Mouse (Mus musculus) testis, postnatal 10 days (tissue): ENCODE results near the gene Tns1.

Experiments
- DNase-seq: peaks from one replicate; pipeline ENCODE4 v3.0.0; 2021; ENCODE audit warnings: low spot score

Gene Tns1

DNA sequence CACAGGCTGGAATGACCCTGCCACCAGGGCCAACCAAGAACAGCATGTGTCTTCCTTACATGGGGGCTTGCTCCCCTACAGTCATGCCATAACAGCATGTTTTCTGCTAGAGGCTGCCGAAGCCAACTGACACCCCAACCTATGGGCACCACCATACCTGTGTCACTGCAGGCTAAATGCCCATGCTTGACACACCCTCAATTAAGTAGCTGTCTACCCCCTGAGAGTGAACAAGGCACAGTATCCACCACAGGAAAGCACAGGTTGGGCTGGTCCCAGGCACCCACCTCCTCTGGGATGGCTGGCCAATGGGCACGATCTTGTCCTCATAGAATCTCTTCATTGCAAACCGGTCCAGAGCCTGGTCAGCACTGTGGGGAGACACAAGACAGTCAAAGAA lies 134.2 kb downstream of the Tns1 start:
- DNase-seq = no peak

DNA sequence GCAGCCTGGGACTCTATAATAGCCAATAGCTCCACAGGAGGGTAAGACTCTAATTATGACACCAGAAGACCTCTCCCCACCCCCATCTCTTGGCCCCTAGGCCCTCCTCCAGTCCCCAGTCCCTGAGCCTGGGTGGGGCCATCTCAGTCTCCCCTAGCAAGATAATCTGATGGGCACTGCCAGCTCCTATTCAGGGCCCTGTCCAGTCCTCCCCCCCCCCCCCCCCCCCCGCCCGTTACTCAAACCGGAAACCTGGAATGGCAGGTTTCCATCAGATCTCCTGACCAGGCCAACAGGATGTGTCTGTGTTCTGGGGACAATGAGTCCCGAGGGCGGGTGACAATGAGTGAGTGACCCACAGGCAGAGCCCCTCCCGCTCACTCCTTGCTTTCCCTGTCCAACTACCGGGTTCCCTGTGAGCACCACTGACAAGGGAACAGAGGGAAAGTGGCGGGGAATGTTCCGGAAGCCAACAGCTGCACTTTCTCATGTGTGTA lies 136.5 kb downstream of the Tns1 start:
- peak; percentile 40 for DNase-seq

DNA sequence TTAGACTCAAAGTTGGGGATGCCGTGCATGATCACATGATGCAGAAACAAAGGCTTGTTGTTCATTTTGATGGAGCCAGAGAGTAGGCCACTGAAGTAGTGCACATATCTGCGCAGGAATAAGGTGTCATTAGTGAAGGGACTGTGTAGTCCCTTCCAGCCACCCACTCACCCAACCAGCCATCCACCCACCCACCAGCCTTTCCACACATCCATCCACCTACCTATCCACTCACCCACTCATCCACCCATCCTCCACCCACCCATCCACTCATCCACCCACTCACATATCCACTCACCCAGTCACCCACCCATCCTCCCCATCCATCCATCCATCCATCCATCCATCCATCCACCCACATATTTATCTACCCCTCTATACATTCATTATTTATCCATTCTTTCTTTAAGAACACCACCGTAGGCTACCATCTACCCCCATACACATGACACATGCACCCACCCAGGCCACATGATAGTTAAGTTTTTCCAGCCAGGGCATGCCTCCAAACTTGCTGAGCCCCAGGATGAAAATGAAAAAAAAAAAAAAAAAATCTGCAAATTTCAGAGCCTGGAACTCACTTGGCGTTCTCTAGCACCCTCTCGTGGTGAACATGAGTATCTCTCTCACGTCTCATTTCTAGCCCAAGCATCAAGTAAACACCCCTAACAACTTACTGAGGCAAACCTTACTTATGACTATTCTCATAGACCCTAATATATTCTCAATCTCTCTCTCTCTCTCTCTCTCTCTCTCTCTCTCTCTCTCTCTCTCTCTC lies 137.8 kb downstream of the Tns1 start:
- DNase-seq = no peak

DNA sequence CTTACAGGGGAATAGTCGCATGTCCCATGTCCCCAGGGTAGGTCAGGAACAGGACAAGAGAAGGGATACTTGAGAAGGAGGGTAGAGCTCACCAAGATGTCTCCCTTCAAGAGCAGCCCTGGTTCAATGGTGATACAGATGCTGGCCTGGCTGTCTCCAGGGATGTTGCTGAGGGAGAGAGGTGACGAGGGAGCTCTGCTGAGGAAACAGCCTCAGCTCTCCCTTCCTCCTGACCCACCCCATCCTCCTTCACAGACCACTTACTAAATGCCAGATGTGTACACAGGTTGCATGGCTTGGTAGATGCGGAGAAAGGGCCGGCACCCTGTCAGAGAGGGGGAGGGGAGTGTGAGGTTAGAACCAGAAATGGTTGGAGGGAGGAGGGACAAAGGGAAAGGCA lies 138.6 kb downstream of the Tns1 start:
- no peak for DNase-seq

DNA sequence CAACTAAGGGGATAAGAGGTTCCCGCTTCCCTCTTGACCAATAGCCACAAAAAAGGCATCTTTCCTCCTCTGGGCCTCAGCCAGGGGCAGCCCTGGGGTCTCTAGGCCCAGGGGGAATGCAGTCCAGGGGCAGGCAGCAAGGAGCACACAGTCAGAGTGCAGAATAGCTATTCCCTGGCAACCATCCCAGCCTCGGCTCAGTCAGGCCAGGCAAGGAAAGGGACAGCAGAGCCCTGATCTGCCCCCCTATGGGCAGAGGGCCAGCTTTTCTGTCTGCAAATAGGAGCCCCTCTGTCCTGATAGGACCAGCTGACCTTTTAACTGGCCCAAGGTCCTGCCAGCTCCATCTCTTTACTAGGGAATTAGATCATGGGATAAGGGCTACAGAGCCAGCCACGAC lies 145.0 kb downstream of the Tns1 start:
- DNase-seq = no peak

DNA sequence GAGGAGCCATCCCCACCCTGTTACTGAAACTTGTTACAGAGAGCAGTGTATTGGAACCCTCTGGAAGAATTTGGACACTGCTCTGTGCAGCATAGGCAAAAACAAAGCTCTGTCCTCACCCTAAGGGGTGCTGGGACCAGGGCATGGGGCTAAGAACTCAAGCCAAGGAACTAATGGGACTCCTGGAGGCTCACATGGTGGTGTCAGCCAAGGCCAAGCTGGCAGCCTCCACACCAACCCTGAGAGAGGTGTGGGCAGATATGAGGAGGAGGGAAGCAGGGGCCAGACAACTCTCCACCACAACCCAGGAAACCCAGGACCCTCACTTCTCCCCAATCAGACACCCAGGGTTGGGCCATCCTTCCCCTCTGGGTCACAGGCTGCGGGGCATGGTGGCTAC lies 145.7 kb downstream of the Tns1 start:
- no peak for DNase-seq

DNA sequence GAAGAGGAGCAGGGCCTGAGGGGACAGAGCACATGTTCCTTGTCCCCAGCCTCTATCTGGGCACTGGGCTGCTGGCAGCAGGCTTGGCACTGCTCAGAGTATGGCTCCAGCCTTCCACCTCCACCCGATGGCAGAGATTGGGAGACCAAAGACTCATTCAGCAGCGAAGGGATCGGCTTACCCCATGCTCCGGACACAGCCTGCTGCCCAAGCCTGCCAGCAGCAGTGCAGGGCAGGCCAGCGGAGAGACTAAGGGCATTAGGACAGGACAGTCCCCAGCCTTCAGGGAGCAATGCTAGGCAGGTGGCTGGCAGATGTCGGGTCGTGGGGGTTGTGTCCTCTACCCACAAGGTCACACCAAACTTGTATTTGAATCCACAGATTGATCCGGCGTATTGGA lies 150.3 kb downstream of the Tns1 start:
- no peak for DNase-seq

DNA sequence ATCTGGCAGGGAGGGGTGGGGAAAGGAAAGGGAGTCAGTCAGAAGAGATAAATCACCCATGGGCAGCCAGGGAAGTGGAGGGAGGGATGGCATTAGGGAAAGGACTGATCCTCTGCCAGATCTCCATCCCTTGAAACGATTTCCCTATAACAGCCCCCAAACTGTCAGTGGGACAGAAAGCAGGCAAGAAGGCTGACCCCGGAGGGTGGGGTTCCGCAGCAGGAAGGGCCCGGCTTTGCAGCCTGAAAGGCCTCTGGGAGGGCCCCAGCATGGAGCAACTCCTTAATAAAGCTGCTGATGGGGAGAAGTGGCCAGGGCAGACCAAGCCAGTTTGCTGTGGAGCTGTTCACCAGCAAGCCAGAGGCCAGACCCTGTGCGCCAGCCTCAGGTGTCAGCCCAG lies 151.5 kb downstream of the Tns1 start:
- DNase-seq = no peak

DNA sequence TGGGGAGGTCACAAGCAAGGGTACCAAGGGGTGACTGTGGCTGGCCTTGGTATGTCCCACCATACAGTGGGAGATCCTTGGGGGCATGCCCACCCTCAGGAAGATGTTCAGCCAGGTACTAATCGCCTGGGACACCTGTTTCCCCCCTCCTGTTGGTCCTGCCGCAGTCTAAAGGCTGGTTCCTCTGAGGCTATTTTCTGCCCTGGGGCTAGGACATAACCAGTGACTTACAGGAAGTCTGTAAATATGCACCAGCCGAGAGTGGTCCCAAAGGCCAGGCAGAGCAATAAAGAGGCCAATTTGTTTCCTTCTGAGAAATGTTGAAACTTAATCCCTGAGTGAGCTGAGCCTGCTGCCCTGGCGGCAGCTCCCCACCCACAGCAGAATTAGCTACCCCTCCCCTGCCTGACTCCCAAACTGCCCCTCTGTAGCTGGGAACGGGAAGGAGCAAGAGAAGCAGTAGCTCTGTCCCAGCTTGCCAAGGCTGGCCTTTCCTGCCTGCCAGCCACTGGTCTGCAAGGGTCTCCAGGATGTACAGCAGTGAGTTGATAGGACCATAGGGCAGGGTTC lies 154.0 kb downstream of the Tns1 start:
- no peak for DNase-seq

DNA sequence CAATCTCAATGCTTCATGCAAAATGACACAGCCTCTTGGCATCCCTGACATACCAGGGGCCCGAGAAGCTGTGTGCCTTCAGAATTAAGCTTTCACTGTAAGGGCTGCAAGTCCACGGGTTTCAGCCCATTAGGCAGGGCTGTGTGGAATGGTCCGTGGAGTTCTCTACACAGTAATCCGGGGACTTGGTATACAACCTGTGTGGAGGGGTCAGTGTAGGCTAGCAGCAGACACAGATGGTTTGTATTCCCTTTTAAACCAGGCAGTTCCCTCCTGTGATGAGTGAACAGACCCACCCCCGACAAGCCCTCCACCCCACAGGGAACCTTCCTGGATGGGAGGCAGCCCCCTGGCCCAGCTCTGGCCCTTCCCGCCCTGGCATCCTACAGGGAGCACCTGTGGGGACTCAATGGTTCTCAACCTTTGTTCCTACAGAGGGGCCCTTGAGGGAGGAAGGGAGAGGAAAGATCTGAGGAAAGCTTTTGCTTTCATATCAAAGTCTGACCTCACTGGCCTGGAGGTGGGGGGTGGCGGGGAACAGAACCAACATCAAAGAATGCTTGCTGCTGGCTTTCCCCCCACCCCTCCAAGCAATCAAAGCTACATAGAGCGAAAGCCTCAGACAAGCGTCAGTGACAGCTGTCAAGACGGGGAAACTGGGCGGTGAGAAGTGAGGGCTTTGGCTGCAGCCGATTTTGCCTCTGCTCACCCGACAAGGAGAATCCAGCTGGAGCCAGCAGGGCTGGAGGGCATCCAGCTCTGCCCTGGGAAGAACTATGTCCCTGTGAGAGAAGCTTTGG lies 155.3 kb downstream of the Tns1 start:
- no peak for DNase-seq

DNA sequence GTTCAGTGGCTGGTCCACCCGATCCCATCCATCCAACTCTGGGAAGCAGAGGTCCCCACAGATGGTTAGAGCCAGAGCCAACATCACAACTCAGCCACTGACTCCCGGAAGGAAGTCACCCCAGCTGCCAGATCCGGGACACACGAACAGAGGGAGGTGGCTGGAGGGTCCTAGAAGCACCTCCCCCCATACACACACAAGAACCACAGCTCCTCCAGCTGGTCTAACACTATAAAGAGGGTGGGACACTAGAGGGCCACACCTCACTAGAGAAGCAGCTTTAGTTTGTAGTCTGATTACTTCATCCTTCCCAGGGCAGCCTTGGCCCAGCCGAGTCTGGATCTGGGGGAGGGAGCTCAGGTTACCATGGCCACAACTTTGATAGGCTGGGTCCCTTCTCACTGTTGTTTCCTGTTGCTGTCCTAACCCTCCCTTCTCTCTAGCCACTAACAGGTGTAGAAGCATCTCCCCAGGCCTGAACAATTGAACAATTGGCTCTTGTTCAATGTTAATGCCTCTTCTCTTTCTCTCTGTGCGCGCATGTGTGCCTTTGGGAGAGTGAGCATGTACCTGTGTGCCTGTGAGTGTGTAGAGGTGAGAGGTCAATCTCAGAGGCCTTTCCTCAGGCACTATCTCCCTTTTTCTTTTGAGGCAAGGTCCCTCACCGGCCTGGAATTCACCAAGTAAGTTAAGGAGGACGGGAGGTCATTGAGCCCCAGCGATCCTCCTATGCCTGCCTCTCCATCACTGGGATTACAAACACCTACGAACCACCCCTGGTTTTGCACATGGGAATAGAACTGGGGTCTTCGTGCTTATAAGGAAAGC lies 157.6 kb downstream of the Tns1 start:
- DNase-seq = no peak

DNA sequence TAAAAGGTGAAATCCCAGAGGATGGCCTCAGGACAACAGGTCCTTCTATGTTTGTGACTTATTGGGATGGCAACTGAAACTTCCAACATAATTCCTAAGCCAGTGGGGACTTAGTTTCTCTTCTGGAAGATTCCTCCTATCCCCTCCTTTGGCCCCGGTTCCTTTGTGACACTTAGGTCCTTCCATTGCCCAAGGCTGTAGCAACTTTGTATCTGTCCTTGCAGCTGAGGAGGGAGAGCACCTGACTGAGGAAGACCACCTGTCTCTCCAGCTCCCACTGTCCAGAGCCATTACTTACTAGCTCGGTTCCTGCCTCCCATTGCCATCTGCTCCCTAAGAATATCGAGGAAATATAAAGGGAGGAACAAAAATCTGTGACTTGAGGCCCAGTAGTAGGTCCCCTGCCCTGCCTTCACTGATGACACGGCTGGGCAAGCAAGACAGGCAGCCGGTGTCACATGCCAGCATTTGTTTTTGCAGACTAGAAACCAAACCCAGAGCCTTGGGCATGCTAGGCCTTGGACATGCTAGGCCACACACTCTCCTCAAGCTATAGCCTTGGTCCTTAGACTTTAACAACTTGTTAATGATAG lies 160.0 kb downstream of the Tns1 start:
- DNase-seq = no peak

DNA sequence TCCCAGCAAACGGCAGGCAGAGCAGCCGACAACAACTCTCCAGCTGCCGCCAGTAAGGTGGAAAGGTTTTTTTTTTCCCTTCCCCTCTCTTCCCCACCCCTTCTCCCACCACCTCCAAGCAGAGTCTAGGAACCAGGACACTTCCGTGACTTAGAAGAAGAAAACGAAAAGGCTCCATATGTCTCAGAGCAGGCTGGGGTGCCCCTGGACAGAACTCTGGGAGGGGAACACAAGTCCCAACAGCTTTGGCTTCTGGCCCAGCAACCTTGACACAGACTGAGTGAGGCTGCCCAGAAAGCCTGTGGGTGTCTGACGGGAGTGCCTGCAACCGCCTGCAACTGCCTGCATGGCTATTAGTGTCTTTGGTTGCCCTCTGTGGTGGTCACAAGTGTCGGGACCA lies 160.6 kb downstream of the Tns1 start:
- peak; percentile 84 for DNase-seq

DNA sequence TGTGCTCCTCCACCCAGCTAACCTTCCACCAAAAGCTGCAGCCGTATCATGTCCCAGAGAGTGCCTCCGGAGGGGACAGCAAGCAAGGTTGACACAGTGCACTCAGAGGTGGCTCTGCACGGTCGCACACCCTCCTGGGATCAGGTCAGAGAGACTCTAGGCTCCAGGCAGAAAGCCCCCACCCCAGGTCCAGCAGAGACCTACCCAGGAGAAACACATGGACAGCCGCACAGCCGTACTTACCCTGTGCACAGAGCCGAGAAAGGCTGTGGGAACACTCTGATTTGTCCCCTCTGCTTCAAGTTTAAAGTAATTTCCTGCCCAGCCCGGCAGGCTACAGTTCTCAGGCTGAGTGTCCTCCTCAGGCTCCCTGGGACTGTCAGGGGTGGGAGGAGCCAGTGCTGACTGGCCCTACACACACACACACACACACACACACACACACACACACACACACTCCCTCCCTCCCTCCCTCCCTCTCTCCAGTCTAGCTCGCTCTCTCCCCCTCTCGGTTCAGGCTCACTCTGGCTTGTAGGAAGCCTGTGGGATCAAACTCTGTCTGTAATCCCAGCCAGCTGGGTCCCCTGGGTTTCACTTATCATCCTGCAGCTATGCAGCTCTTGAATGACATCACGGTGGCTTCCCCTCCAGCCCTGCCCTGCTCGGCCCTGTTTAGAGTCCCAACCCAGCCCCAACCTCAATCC lies 161.4 kb downstream of the Tns1 start:
- DNase-seq = peak; percentile 77

DNA sequence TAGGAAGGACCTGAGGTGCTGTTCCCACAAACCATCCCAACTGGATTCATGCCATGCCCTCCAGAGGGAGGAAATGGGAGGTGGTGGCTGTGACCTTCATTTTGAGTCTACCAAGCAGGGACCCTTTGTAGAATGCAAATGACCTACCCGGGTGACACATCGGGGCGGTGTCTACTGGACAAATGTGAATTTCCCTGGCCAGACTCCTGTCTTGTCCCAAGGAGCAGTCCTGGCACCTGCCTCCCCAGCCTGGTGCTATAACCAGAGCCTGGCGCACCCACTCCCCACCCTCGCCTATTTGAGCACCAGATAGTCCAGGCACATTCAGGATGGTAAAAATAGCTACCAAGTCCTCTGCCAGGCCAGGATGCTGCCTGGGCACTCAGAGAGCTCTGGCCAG lies 162.2 kb downstream of the Tns1 start:
- no peak for DNase-seq

DNA sequence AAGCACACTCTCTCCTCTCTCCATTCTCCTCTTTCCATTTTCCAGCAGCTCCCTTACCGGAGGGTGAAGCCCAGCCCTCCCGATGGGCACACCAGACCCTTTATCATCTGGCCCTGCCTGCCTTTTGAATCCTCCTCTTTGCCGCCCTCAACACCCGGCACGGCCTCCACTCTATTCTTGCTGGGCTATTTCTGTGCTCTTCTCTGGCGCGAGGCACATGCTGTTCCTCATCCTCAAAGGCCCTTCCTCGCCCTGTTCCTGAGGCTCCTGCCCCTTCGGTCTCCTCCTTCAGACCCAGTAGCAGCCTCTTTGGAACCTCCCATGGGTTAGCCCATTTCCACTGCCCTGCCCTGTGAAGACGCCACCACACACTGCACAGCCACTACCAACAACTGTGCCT lies 164.5 kb downstream of the Tns1 start:
- no peak for DNase-seq

DNA sequence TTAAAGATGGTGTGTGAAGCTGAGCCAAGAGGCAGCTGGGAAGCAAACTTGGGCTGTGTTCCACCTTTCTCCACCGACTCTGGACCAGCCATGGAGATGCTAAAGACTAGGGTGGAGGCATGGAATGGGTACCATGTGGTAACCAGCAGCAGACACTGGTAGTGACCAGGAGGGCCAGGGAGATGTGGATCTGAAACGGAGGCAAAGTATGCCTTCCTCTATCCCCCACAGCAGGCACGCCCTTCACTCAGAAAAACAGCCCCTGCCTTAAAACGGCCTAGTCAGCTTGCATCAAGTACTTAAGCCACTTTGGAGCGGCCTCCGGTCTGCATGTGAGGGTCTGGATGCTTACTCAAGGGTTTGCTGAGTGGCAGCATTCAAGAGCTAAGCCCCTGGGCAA lies 164.9 kb downstream of the Tns1 start:
- DNase-seq = no peak

DNA sequence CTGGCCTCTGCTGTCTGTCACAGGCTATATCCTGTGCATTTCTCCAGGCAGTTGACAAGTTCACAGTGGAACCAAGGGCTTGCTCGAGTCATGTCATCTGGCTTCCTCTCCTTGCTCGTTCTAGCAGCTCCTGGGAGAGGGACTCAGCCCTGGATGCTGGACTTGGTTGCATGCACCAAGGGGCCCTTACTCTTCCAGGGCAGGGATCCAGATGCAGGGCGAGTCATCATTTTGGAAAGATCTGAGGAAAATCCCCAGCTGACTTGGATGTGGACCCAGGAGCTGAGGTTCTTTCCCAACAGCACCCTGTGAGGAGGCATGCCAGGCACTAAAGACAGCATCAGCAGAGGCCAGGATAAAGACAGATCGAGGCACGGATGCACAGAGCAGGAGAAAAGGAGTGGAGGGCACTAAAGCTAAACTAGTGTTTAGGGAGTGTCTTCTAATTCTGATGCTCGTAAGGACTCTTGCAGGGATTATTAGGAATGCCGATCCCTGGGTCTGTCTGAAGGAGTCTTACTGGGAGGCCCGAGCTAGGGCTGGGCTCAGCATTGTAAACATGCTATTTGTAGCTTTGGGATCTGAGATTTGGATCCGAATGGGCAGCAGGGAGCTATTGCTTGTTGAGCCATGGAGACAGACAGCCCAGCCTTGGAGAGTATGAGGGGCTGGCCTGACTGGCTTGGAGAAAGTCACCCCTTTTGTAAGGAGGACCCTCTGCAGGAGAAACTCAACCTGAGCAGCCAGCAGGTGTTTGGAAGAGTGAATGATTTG lies 165.9 kb downstream of the Tns1 start:
- DNase-seq = no peak

DNA sequence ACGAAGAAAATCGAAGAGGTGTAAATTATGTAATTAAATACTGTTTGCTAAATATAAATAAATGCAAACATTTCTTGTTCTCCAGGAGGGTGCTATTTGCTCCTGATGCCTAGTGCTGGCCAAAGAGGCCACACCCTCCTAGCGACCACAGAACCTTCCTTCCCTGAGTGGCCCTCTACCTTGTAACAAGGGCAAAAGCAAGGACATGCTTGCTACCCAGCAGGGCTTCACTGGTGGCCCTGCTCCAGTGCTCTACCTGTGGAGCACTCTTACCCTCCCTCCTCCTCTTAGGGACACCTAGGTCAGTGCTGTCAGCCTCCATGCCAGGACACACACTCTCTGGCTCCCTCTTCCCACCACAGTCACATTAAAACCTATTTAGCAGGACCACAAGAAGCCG lies 166.8 kb downstream of the Tns1 start:
- DNase-seq = no peak

DNA sequence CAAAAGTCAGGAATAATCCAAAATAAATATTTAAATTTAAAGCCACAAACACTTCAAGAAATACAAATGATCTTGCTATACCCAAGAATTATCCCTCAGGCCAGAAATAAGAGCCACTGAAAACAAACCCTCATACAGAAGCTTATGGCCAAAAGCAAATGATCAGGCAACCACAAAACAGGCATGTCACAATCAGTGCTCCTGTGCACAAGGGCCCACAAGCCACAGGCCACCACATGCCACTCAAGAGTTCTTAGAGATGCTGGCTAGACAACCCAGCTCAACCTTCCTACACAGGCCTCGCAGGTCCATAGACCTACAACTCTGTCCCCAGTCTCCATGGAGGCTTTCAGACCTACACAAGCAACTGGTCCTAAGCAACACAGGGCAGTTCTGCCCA lies 167.9 kb downstream of the Tns1 start:
- DNase-seq = no peak
